Mouse (Mus musculus) embryonic facial prominence, embryonic 13.5 days (tissue): ENCODE measurements around the gene Spag5. TPM values are rescaled to one million over a fixed set of nuclear protein-coding genes. Genes with fewer than 3 reads are reported as not detected.

ENCODE experiments used
- ATAC-seq: fragments of 200-750 bp; cut with Nextera tagmentation; 2 replicates; pipeline ENCODE4 v1.8.0; 2017; ENCODE audit warnings: low read depth; ENCODE audit not compliant: insufficient number of reproducible peaks, insufficient read depth, low FRiP score, low TSS enrichment
- H3K27ac ChIP-seq: fragments of 300-500 bp; sonication (generic); 2 replicates; pipeline ENCODE4 v1.5.1; 2015; ENCODE audit warnings: moderate library complexity, mild to moderate bottlenecking, inconsistent platforms
- H3K27me3 ChIP-seq: fragments of 300-500 bp; sonication (generic); 2 replicates; pipeline ENCODE4 v1.6.1; 2015; ENCODE audit warnings: mild to moderate bottlenecking, inconsistent platforms
- H3K36me3 ChIP-seq: fragments of 300-500 bp; sonication (generic); 2 replicates; pipeline ENCODE4 v1.6.1; 2015; ENCODE audit warnings: mild to moderate bottlenecking, inconsistent platforms
- H3K4me1 ChIP-seq: fragments of 300-500 bp; sonication (generic); 2 replicates; pipeline ENCODE4 v1.6.1; 2015; ENCODE audit warnings: inconsistent platforms
- H3K4me2 ChIP-seq: fragments of 300-500 bp; sonication (generic); 2 replicates; pipeline ENCODE4 v1.6.1; 2015; ENCODE audit warnings: moderate library complexity, mild to moderate bottlenecking, inconsistent platforms
- H3K4me3 ChIP-seq: fragments of 300-500 bp; sonication (generic); 2 replicates; pipeline ENCODE4 v1.5.1; 2015; ENCODE audit warnings: mild to moderate bottlenecking, inconsistent platforms
- H3K9ac ChIP-seq: fragments of 300-500 bp; sonication (generic); 2 replicates; pipeline ENCODE4 v1.6.1; 2015; ENCODE audit warnings: mild to moderate bottlenecking, inconsistent platforms
- H3K9me3 ChIP-seq: fragments of 300-500 bp; sonication (generic); 2 replicates; pipeline ENCODE4 v1.6.1; 2016; ENCODE audit warnings: inconsistent platforms
- WGBS: fragments of 180-500 bp; shearing (Covaris S2); methylation state at CpG from one replicate; pipeline ENCODE4 v1.1.7; 2015; ENCODE audit warnings: mixed read lengths; 5-methylcytosine and 5-hydroxymethylcytosine counted together
- polyA plus RNA-seq: library from polyadenylated mRNA; unstranded; fragments of >200 nt; fragmentation: Nextera tagmentation; extraction: Ambion mirVana; gene quantifications from 2 replicates; pipeline ENCODE4 v1.2.1, GENCODE M21; 2015

The Spag5 gene
- polyA plus RNA-seq, 1 experiment from 2014 or later = 44.3 TPM

DNA sequence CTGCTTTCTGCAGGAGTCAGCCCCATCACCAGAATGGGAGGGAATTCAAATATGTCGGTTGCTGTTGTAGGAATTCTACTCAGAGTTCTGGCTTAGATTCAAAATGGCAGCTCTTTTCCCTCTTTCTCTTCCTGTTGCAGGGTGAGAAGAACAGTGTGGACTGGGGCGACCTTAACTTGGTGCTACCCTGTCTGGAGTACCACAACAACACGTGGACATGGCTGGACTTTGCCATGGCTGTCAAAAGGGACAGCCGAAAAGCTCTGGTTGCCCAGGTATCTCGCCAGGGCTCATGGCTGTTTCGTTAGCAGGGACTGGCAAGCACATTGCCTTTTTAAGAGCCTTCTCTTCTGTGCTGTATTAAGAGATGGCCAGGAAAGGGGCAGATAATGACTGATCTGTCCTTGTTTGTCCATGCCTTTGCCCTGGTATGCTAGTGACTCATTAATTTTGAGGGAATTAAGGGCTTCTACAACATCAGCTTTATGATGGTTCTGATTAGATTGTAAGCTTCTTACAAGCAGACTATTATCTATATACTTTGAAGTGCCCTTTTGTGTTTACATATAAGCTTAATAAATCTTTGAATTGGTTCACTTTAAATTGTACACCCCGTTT is 12.1 kb upstream of the Spag5 start:
- ATAC-seq = no peak
- Histone ChIP-seq H3K36me3 (peaks cover 82% of the 10 kb centered on the region), H3K4me1 (no peaks in the 10 kb centered on the region), H3K9me3 (no peaks in the 10 kb centered on the region), H3K27ac (no peak overlapping the region), H3K4me2 (no peak overlapping the region), H3K4me3 (no peak overlapping the region), H3K9ac (no peak overlapping the region), H3K27me3 (no peaks in the 10 kb centered on the region)
- whole genome bisulfite sequencing = 93% methylated on average over 7 of the region's 7 CpGs

- Histone ChIP-seq H3K27me3 (no peaks in the 10 kb centered on the region), H3K36me3 (peaks cover 68% of the 10 kb centered on the region), H3K4me3 (no peak within 1 kb of the TSS), H3K27ac (no peak within 1 kb of the TSS), H3K9ac (no peak within 1 kb of the TSS), H3K4me1 (no peaks in the 10 kb centered on the region), H3K9me3 (no peaks in the 10 kb centered on the region), H3K4me2 (no peak within 1 kb of the TSS)
- ATAC-seq = no peak
- 90% methylated on average over 4 of the region's 4 CpGs for WGBS
These were observed 10.7 kb upstream of the Spag5 start, which contains the start of gene BC030499 for GRCm38 (mm10) chr11:78290654-78291053. Gene BC030499 (plus strand): TSS chr11:78290841.

GRCm38 (mm10) chr11:78294585-78294984 is 6.7 kb upstream of the Spag5 start:
- H3K36me3 ChIP-seq = peaks cover 33% of the 10 kb centered on the region
- H3K4me2 ChIP-seq = no peak overlapping the region
- 96% methylated on average over 6 of the region's 6 CpGs for WGBS
- no peak overlapping the region for H3K27ac ChIP-seq
- H3K4me3 ChIP-seq = no peak overlapping the region
- no peak for ATAC-seq
- no peaks in the 10 kb centered on the region for H3K27me3 ChIP-seq
- no peaks in the 10 kb centered on the region for H3K4me1 ChIP-seq
- no peak overlapping the region for H3K9ac ChIP-seq
- no peaks in the 10 kb centered on the region for H3K9me3 ChIP-seq

- Histone ChIP-seq H3K27ac (peak overlapping the region; percentile 62; the same call in 1 of the 2 replicates), H3K36me3 (peaks cover 26% of the 10 kb centered on the region), H3K4me1 (peaks cover 13% of the 10 kb centered on the region), H3K4me3 (peak overlapping the region; percentile 73), H3K4me2 (peak overlapping the region; percentile 74), H3K27me3 (no peaks in the 10 kb centered on the region), H3K9ac (peak overlapping the region; percentile 77), H3K9me3 (no peaks in the 10 kb centered on the region)
- 56% methylated on average over 7 of the region's 7 CpGs for whole genome bisulfite sequencing
- ATAC-seq = no peak
These were observed 412 bp upstream of the Spag5 start for GRCm38 (mm10) chr11:78300917-78301316.

DNA sequence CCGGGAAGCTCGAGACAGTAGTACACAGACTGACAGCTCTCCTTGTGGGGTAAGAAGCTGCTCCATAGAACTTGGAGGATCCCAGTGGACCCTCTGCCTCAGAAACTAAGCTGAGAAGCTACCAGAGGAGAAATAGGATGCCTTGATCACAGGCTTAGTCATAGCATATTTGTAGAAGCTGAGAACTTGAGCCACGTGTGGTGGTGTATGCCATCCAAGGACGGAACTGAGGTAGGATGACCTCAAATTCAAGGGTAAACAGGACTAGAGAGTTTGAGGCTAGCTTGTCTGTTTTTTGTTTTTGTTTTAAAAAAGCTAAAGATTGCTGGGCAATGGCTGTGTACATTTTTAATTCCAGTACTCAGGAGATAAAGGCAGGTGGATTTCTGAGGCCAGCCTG is 3.9 kb downstream of the Spag5 start:
- no peak overlapping the region; the same call in 1 of the 2 replicates for H3K9ac ChIP-seq
- no peak for ATAC-seq
- peaks cover 18% of the 10 kb centered on the region for H3K4me1 ChIP-seq
- no peak overlapping the region for H3K27ac ChIP-seq
- no peak overlapping the region for H3K4me2 ChIP-seq
- H3K27me3 ChIP-seq = no peaks in the 10 kb centered on the region
- peaks cover 54% of the 10 kb centered on the region for H3K36me3 ChIP-seq
- no peaks in the 10 kb centered on the region for H3K9me3 ChIP-seq
- WGBS = 88% methylated on average over 4 of the region's 4 CpGs
- H3K4me3 ChIP-seq = no peak overlapping the region

GRCm38 (mm10) chr11:78310861-78311511 is 9.7 kb downstream of the Spag5 start:
- H3K9ac ChIP-seq = no peak overlapping the region
- 90% methylated on average over 8 of the region's 8 CpGs for WGBS
- peaks cover 76% of the 10 kb centered on the region for H3K36me3 ChIP-seq
- H3K4me2 ChIP-seq = no peak overlapping the region
- no peak for ATAC-seq
- H3K27ac ChIP-seq = no peak overlapping the region
- H3K9me3 ChIP-seq = no peaks in the 10 kb centered on the region
- no peaks in the 10 kb centered on the region for H3K27me3 ChIP-seq
- peaks cover 5% of the 10 kb centered on the region; the same call in 1 of the 2 replicates for H3K4me1 ChIP-seq
- H3K4me3 ChIP-seq = no peak overlapping the region

DNA sequence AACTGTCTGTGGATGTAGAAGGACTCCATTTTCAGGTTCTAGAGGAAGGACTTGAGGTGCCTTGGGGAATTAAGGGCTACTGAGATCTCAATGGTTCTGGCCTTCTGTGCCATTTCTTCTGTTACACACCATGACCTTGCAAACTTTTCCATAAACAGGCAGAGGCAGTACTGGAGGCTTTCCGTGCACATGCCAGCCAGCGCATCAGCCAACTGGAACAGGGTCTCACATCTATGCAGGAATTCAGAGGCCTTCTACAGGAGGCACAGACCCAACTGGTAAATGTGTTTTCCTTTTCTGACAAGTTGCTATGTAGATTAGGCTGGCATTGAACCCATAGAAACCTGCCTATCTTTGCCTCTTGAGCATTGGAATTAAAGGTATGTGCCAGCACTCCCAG is 12.3 kb downstream of the Spag5 start:
- Histone ChIP-seq H3K36me3 (peaks cover 85% of the 10 kb centered on the region), H3K9me3 (no peaks in the 10 kb centered on the region), H3K4me1 (no peaks in the 10 kb centered on the region), H3K9ac (no peak overlapping the region), H3K27me3 (no peaks in the 10 kb centered on the region), H3K4me2 (no peak overlapping the region), H3K27ac (no peak overlapping the region), H3K4me3 (no peak overlapping the region)
- no peak for ATAC-seq
- 96% methylated on average over 2 of the region's 2 CpGs for WGBS

DNA sequence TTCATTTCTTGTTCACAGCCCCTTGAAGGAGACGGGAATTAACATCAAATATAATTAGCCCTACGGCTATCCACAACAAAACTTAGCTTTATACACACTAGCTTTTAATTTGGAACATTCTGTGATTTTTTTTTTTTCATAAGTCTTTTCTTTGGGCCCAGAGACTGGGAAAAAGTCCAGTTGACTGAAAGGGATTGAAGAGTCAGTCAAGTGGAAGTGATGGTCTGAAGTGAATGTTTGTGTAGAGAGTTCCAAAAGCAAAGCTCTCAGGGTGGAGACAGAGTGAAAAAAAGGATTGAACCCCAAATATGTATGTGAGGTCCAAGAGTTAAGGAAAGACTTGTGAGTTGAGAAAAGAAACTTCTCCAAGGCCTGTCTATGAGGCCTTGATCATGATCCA is 17.1 kb downstream of the Spag5 start:
- Histone ChIP-seq H3K27me3 (no peaks in the 10 kb centered on the region), H3K4me2 (no peak overlapping the region), H3K27ac (no peak overlapping the region), H3K36me3 (peaks cover 78% of the 10 kb centered on the region), H3K4me1 (peaks cover 16% of the 10 kb centered on the region), H3K4me3 (no peak overlapping the region), H3K9ac (no peak overlapping the region), H3K9me3 (no peaks in the 10 kb centered on the region)
- 83% methylated on average over 2 of the region's 2 CpGs for WGBS
- no peak for ATAC-seq

GRCm38 (mm10) chr11:78322076-78322831 is 20.9 kb downstream of the Spag5 start:
- ATAC-seq = no peak
- H3K4me3 ChIP-seq = peak overlapping the region; percentile 23
- peak overlapping the region; percentile 65 for H3K27ac ChIP-seq
- peaks cover 42% of the 10 kb centered on the region for H3K36me3 ChIP-seq
- no peaks in the 10 kb centered on the region for H3K9me3 ChIP-seq
- no peak overlapping the region for H3K9ac ChIP-seq
- H3K4me1 ChIP-seq = peaks cover 18% of the 10 kb centered on the region
- 36% methylated on average over 2 of the region's 2 CpGs for WGBS
- H3K27me3 ChIP-seq = no peaks in the 10 kb centered on the region
- H3K4me2 ChIP-seq = peak overlapping the region; percentile 56

- Histone ChIP-seq H3K27me3 (no peaks in the 10 kb centered on the region), H3K9me3 (no peaks in the 10 kb centered on the region), H3K27ac (peak within 1 kb of the TSS; percentile 65), H3K4me1 (peaks cover 18% of the 10 kb centered on the region), H3K4me3 (peak within 1 kb of the TSS; percentile 23), H3K4me2 (peak within 1 kb of the TSS; percentile 56), H3K36me3 (peaks cover 36% of the 10 kb centered on the region), H3K9ac (peak within 1 kb of the TSS; percentile 57; the same call in 1 of the 2 replicates)
- 7% methylated on average over 15 of the region's 15 CpGs for WGBS
- ATAC-seq = peak; percentile 87
These were observed 21.5 kb downstream of the Spag5 start, which contains the start of gene Aldoc for GRCm38 (mm10) chr11:78322860-78323259. Gene Aldoc (plus strand): TSS chr11:78322968.

DNA sequence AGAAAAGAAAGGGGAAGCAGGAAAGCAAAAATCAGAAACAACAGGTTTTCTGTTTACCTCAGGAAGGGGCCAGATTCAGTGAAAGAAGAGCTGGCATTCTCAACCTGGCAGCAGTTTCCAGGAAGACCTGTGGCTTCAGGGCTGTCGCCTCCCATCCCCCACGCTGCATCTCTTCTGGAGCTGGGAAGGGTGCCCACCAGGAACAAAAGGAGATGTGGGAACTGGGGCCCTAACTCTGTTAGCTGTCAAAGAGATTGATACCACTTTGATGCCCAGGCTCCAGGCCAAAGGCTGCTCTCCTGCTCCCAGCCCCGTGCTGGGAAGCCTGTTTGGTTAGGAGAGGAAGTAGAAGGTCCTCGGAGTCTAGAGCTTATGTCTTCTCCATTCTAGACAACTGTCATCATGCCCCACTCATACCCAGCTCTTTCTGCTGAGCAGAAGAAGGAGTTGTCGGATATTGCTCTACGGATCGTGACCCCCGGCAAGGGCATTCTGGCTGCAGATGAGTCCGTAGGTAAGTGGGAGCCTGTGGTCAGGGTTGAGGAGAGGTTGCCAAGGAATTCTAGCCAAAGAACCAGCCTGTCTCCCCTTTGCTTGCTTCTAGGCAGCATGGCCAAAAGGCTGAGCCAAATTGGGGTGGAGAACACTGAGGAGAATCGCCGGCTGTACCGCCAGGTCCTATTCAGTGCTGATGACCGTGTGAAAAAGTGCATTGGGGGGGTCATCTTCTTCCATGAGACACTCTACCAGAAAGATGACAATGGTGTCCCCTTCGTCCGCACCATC is 22.9 kb downstream of the Spag5 start:
- Histone ChIP-seq H3K27me3 (no peaks in the 10 kb centered on the region), H3K4me1 (peaks cover 23% of the 10 kb centered on the region), H3K9ac (no peak overlapping the region), H3K27ac (no peak overlapping the region), H3K36me3 (peaks cover 22% of the 10 kb centered on the region), H3K9me3 (no peaks in the 10 kb centered on the region), H3K4me2 (no peak overlapping the region), H3K4me3 (no peak overlapping the region)
- 86% methylated on average over 15 of the region's 15 CpGs for WGBS
- no peak for ATAC-seq
